Mouse (Mus musculus) ovary, postnatal 14 days (tissue): ENCODE data around the gene Tfeb.

Experiments used
- DNase-seq: peaks from one replicate; pipeline ENCODE4 v3.0.0; 2022; ENCODE audit warnings: low spot score

The Tfeb gene

GRCm38 (mm10) chr17:47753130-47753775 is 16.4 kb downstream of the Tfeb start:
- DNase-seq, result no peak

- no peak for DNase-seq
Observed at GRCm38 (mm10) chr17:47754246-47754645, 17.4 kb downstream of the Tfeb start.

- no peak for DNase-seq
Observed at GRCm38 (mm10) chr17:47756366-47756765, 19.5 kb downstream of the Tfeb start.

GRCm38 (mm10) chr17:47757056-47757610 is 20.3 kb downstream of the Tfeb start:
- no peak for DNase-seq

GRCm38 (mm10) chr17:47759702-47760410 is 23.0 kb downstream of the Tfeb start:
- no peak for DNase-seq

GRCm38 (mm10) chr17:47762028-47762427 is 25.2 kb downstream of the Tfeb start:
- no peak for DNase-seq

- DNase-seq, result peak; percentile 73
Observed at GRCm38 (mm10) chr17:47762518-47763340, 25.9 kb downstream of the Tfeb start.

GRCm38 (mm10) chr17:47765986-47766385 is 29.2 kb downstream of the Tfeb start:
- DNase-seq, result no peak

GRCm38 (mm10) chr17:47766407-47767043 is 29.7 kb downstream of the Tfeb start:
- DNase-seq, result no peak

- no peak for DNase-seq
Observed at GRCm38 (mm10) chr17:47767081-47767455, 30.2 kb downstream of the Tfeb start.

GRCm38 (mm10) chr17:47767456-47768141 is 30.8 kb downstream of the Tfeb start:
- DNase-seq, result no peak

GRCm38 (mm10) chr17:47768707-47769276 is 32.0 kb downstream of the Tfeb start:
- DNase-seq, result no peak

- DNase-seq, result no peak
Observed at GRCm38 (mm10) chr17:47769389-47770299, 32.8 kb downstream of the Tfeb start.

GRCm38 (mm10) chr17:47773604-47774003 is 36.8 kb downstream of the Tfeb start:
- no peak for DNase-seq

- no peak for DNase-seq
Observed at GRCm38 (mm10) chr17:47777141-47777540, 40.3 kb downstream of the Tfeb start.

GRCm38 (mm10) chr17:47780470-47780869 is 43.6 kb downstream of the Tfeb start:
- DNase-seq, result no peak

- no peak for DNase-seq
Observed at GRCm38 (mm10) chr17:47782486-47782885, 45.7 kb downstream of the Tfeb start.

- no peak for DNase-seq
Observed at GRCm38 (mm10) chr17:47783445-47784223, 46.8 kb downstream of the Tfeb start.

GRCm38 (mm10) chr17:47784411-47784810 is 47.6 kb downstream of the Tfeb start:
- DNase-seq, result no peak
